Mouse (Mus musculus) stomach, postnatal 0 days (tissue): ENCODE measurements around the gene Tac4. TPM values are rescaled to one million over a fixed set of nuclear protein-coding genes. Genes with fewer than 3 reads are reported as not detected.

Source experiments
- ATAC-seq: fragments of 200-750 bp; cut with Nextera tagmentation; 2 replicates; pipeline ENCODE4 v1.8.0; 2017; ENCODE audit not compliant: low FRiP score, low TSS enrichment
- DNase-seq: peaks from one replicate; pipeline ENCODE4 v3.0.0-alpha.2; 2016; ENCODE audit warnings: low spot score
- H3K27ac ChIP-seq: fragments of 300-500 bp; sonication (generic); replicated peaks from 2 replicates; pipeline ENCODE4 v1.5.1; 2014; ENCODE audit warnings: mild to moderate bottlenecking, control low read depth
- H3K27me3 ChIP-seq: fragments of 300-500 bp; sonication (generic); 2 replicates; pipeline ENCODE4 v1.6.1; 2014; ENCODE audit warnings: low read length; ENCODE audit not compliant: control insufficient read depth, insufficient read depth
- H3K36me3 ChIP-seq: fragments of 300-500 bp; sonication (generic); 2 replicates; pipeline ENCODE4 v1.6.1; 2014; ENCODE audit warnings: low read length, mixed read lengths; ENCODE audit not compliant: control insufficient read depth, insufficient read depth
- H3K4me1 ChIP-seq: fragments of 300-500 bp; sonication (generic); replicated peaks from 2 replicates; pipeline ENCODE4 v1.6.1; 2014; ENCODE audit warnings: antibody characterized with exemption; ENCODE audit not compliant: control insufficient read depth, insufficient read depth
- H3K4me2 ChIP-seq: fragments of 300-500 bp; sonication (generic); replicated peaks from 2 replicates; pipeline ENCODE4 v1.6.1; 2014; ENCODE audit warnings: low read depth, mild to moderate bottlenecking, control low read depth, moderate library complexity
- H3K4me3 ChIP-seq: fragments of 300-500 bp; sonication (generic); 2 replicates; pipeline ENCODE4 v1.5.1; 2014; ENCODE audit warnings: low read depth, low read length, control low read depth
- H3K9ac ChIP-seq: fragments of 300-500 bp; sonication (generic); 2 replicates; pipeline ENCODE4 v1.6.1; 2014; ENCODE audit warnings: mild to moderate bottlenecking, low read length, control low read depth, mixed read lengths
- H3K9me3 ChIP-seq: fragments of 300-500 bp; sonication (generic); 2 replicates; pipeline ENCODE4 v1.6.1; 2016; ENCODE audit warnings: low read length; ENCODE audit not compliant: control insufficient read depth
- CTCF ChIP-seq: IDR thresholded peaks from 2 replicates; pipeline ENCODE4 v1.5.1; 2016; ENCODE audit warnings: antibody characterized with exemption, low read depth, mild to moderate bottlenecking, moderate library complexity
- EP300 ChIP-seq: optimal IDR thresholded peaks from 2 replicates; pipeline ENCODE3; 2016; ENCODE audit warnings: antibody characterized with exemption
- WGBS: fragments of 180-500 bp; shearing (Covaris S2); extraction: QIAGEN DNeasy Blood & Tissue Kit; methylation state at CpG from one replicate; pipeline ENCODE4 v1.1.7; 2014; 5-methylcytosine and 5-hydroxymethylcytosine counted together
- polyA plus RNA-seq: library from polyadenylated mRNA; unstranded; fragments of >200 nt; fragmentation: Nextera tagmentation; extraction: Ambion mirVana; gene quantifications from 2 replicates; pipeline ENCODE4 v1.2.1, GENCODE M21; 2015

The Tac4 gene
- 0.25 and 0.29 TPM in 2 replicates for polyA plus RNA-seq

GRCm38 (mm10) chr11:95261178-95261751 is at the start of gene Tac4:
Gene Tac4, plus strand, starts transcription at chr11:95261529.
- no peak for TF ChIP-seq CTCF
- TF ChIP-seq EP300: no peak
- 55% methylated on average over 5 of the region's 5 CpGs for WGBS
- ATAC-seq (no peak), DNase-seq (no peak)
- no peaks in the 10 kb centered on the region for H3K9me3 ChIP-seq
- H3K4me1 ChIP-seq: no peaks in the 10 kb centered on the region
- no peaks in the 10 kb centered on the region for H3K36me3 ChIP-seq
- no peak within 1 kb of the TSS for H3K9ac ChIP-seq
- H3K4me2 ChIP-seq: no peak within 1 kb of the TSS
- no peaks in the 10 kb centered on the region for H3K27me3 ChIP-seq
- H3K4me3 ChIP-seq: no peak within 1 kb of the TSS
- H3K27ac ChIP-seq: no peak within 1 kb of the TSS

- no peak overlapping the region for H3K27ac ChIP-seq
- ATAC-seq (no peak), DNase-seq (no peak)
- H3K4me2 ChIP-seq: no peak overlapping the region
- TF ChIP-seq CTCF (peak; percentile 68), EP300 (no peak)
- no peak overlapping the region for H3K4me3 ChIP-seq
- H3K9me3 ChIP-seq: no peaks in the 10 kb centered on the region
- no peaks in the 10 kb centered on the region for H3K4me1 ChIP-seq
- WGBS: 24% methylated on average over 6 of the region's 6 CpGs
- no peaks in the 10 kb centered on the region for H3K27me3 ChIP-seq
- H3K9ac ChIP-seq: no peak overlapping the region
- no peaks in the 10 kb centered on the region for H3K36me3 ChIP-seq
Observed at GRCm38 (mm10) chr11:95213607-95214006, 47.7 kb upstream of the Tac4 start.

- no peak overlapping the region for H3K27ac ChIP-seq
- TF ChIP-seq EP300 (no peak), CTCF (peak; percentile 14; the same call in 1 of the 2 replicates)
- 18% methylated on average over 5 of the region's 5 CpGs for WGBS
- no peak overlapping the region for H3K9ac ChIP-seq
- H3K4me2 ChIP-seq: no peak overlapping the region
- H3K4me1 ChIP-seq: no peaks in the 10 kb centered on the region
- H3K27me3 ChIP-seq: no peaks in the 10 kb centered on the region
- H3K36me3 ChIP-seq: no peaks in the 10 kb centered on the region
- no peak for DNase-seq
- H3K9me3 ChIP-seq: no peaks in the 10 kb centered on the region
- no peak overlapping the region for H3K4me3 ChIP-seq
- peak; percentile 19; the same call in 1 of the 2 replicates for ATAC-seq
Observed at GRCm38 (mm10) chr11:95214305-95214704, 47.0 kb upstream of the Tac4 start.

GRCm38 (mm10) chr11:95216193-95216592 is 45.1 kb upstream of the Tac4 start:
- DNase-seq (no peak), ATAC-seq (no peak)
- Histone ChIP-seq H3K9me3 (no peaks in the 10 kb centered on the region), H3K4me3 (no peak overlapping the region), H3K4me1 (no peaks in the 10 kb centered on the region), H3K27me3 (no peaks in the 10 kb centered on the region), H3K36me3 (no peaks in the 10 kb centered on the region), H3K27ac (no peak overlapping the region), H3K4me2 (no peak overlapping the region), H3K9ac (no peak overlapping the region)
- 74% methylated on average over 3 of the region's 3 CpGs for WGBS
- peak; percentile 50 for TF ChIP-seq CTCF
- no peak for TF ChIP-seq EP300

GRCm38 (mm10) chr11:95219111-95219510 is 42.2 kb upstream of the Tac4 start:
- TF ChIP-seq EP300: no peak
- Histone ChIP-seq H3K4me3 (no peak overlapping the region), H3K9me3 (no peaks in the 10 kb centered on the region), H3K4me1 (peaks cover 5% of the 10 kb centered on the region), H3K9ac (no peak overlapping the region), H3K27ac (no peak overlapping the region), H3K36me3 (no peaks in the 10 kb centered on the region), H3K27me3 (no peaks in the 10 kb centered on the region), H3K4me2 (no peak overlapping the region)
- DNase-seq: no peak
- WGBS: 60% methylated on average over 8 of the region's 8 CpGs
- ATAC-seq: no peak

GRCm38 (mm10) chr11:95223473-95223872 is 37.9 kb upstream of the Tac4 start:
- Histone ChIP-seq H3K9ac (no peak overlapping the region), H3K4me3 (peak overlapping the region; percentile 20), H3K36me3 (no peaks in the 10 kb centered on the region), H3K4me2 (peak overlapping the region; percentile 45), H3K27me3 (no peaks in the 10 kb centered on the region), H3K4me1 (peaks cover 5% of the 10 kb centered on the region), H3K9me3 (no peaks in the 10 kb centered on the region), H3K27ac (peak overlapping the region; percentile 61)
- no peak for ATAC-seq
- TF ChIP-seq CTCF: no peak
- no peak for TF ChIP-seq EP300
- DNase-seq: peak; percentile 57
- WGBS: under 1% methylated on average over 30 of the region's 31 CpGs
